Mouse (Mus musculus) forebrain, embryonic 10.5 days (tissue): Measurements from ENCODE around the gene Zmynd8. TPM values are rescaled to one million over a fixed set of nuclear protein-coding genes. Genes with fewer than 3 reads are reported as not detected.

Source experiments
- DNase-seq: peaks from one replicate; pipeline ENCODE4 v3.0.0-alpha.2; 2017; ENCODE audit warnings: low spot score; ENCODE audit errors: extremely low spot score
- H3K27ac ChIP-seq: fragments of 300-500 bp; sonication (generic); 2 replicates; pipeline ENCODE4 v1.5.1; 2016; ENCODE audit warnings: mild to moderate bottlenecking
- H3K27me3 ChIP-seq: fragments of 300-500 bp; sonication (generic); 2 replicates; pipeline ENCODE4 v1.6.1; 2016; ENCODE audit warnings: mild to moderate bottlenecking; ENCODE audit not compliant: poor library complexity, severe bottlenecking
- H3K36me3 ChIP-seq: fragments of 300-500 bp; sonication (generic); replicated peaks from 2 replicates; pipeline ENCODE4 v1.6.1; 2016; ENCODE audit warnings: mild to moderate bottlenecking, moderate library complexity
- H3K4me1 ChIP-seq: fragments of 300-500 bp; sonication (generic); 2 replicates; pipeline ENCODE4 v1.6.1; 2016
- H3K4me3 ChIP-seq: fragments of 300-500 bp; sonication (generic); 2 replicates; pipeline ENCODE4 v1.5.1; 2016; ENCODE audit warnings: mild to moderate bottlenecking, moderate library complexity
- H3K9me3 ChIP-seq: fragments of 300-500 bp; sonication (generic); 2 replicates; pipeline ENCODE4 v1.6.1; 2016; ENCODE audit warnings: mild to moderate bottlenecking, moderate library complexity
- WGBS: fragments of 180-500 bp; shearing (Covaris S2); methylation state at CpG from one replicate; pipeline ENCODE4 v1.1.7; 2016; 5-methylcytosine and 5-hydroxymethylcytosine counted together
- polyA plus RNA-seq: library from polyadenylated mRNA; unstranded; fragments of >200 nt; fragmentation: Nextera tagmentation; extraction: Ambion mirVana; gene quantifications from 2 replicates; pipeline ENCODE4 v1.2.1, GENCODE M21; 2016

The Zmynd8 gene
- polyA plus RNA-seq, 1 experiment from 2014 or later = 60.2 TPM

DNA sequence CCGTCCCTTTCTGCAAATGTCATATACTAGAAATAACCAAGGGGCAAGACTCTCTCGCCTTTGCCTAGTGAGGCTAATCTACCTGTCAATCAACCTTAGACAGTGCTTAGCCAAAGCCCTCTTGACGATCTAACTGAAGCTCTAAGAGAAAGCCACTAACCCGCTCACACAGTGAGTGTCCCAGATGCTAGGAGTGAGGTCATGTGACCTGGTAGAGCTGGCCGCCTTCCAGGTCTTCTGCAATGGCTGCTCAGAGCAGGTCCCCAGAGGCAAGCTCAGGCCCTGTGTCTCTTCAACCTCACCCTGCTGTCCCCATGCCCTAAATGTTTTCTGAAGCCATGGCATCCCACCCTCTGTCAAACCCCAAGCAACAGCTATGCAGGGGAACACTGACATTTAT is 49.7 kb downstream of the Zmynd8 start:
- peaks cover 98% of the 10 kb centered on the region for H3K36me3 ChIP-seq
- no peak overlapping the region for H3K27ac ChIP-seq
- H3K9me3 ChIP-seq = no peaks in the 10 kb centered on the region
- no peak overlapping the region for H3K4me3 ChIP-seq
- peaks cover 27% of the 10 kb centered on the region for H3K4me1 ChIP-seq
- no peaks in the 10 kb centered on the region for H3K27me3 ChIP-seq
- DNase-seq = no peak
- 71% methylated on average over 5 of the region's 5 CpGs for WGBS

DNA sequence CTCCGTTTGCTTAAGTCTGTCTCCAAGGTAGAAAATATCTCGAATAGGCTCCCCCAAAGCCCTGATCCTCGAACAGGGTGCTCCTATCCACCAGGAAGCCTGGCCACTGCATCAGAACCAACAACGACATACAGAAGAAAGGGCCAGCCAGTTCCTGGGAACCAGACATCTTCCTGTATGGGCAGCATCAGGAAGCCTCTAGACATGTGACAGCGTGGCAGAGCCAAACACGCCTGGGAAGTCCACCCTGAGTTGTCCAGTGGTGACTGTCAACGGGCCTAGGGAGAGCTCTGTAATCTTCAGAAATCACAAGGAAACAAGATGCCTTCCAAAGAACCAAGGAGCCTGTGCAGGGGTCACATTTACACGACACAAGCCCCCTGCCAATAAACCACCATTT is 52.0 kb downstream of the Zmynd8 start:
- Histone ChIP-seq H3K9me3 (no peaks in the 10 kb centered on the region), H3K36me3 (peaks cover 100% of the 10 kb centered on the region), H3K4me3 (no peak overlapping the region), H3K27ac (no peak overlapping the region), H3K4me1 (peaks cover 8% of the 10 kb centered on the region), H3K27me3 (no peaks in the 10 kb centered on the region)
- no peak for DNase-seq
- WGBS = 90% methylated on average over 8 of the region's 8 CpGs

DNA sequence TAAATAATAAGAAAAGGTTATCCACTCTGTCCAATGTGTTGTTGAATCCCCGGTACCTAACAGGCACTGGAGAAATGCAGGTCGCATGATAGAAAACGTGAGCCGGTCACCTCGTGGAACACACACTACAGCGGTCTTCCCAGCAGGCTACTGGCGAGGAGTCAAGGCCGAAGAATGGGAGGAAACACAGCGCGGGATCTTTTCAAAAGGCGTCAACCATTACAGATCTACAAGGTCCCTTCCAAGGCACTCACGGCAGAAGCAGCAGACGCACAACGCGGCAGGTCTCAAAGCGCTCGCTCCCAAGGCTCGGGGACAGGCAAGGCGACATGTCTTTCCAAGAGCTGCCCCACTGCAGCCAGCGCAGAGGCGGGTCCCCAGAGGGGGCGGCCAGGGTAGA is 53.3 kb downstream of the Zmynd8 start:
- H3K4me3 ChIP-seq = no peak overlapping the region
- H3K27me3 ChIP-seq = no peaks in the 10 kb centered on the region
- DNase-seq = no peak
- peaks cover 8% of the 10 kb centered on the region for H3K4me1 ChIP-seq
- 94% methylated on average over 22 of the region's 22 CpGs for WGBS
- H3K27ac ChIP-seq = no peak overlapping the region
- H3K9me3 ChIP-seq = no peaks in the 10 kb centered on the region
- peaks cover 100% of the 10 kb centered on the region for H3K36me3 ChIP-seq

DNA sequence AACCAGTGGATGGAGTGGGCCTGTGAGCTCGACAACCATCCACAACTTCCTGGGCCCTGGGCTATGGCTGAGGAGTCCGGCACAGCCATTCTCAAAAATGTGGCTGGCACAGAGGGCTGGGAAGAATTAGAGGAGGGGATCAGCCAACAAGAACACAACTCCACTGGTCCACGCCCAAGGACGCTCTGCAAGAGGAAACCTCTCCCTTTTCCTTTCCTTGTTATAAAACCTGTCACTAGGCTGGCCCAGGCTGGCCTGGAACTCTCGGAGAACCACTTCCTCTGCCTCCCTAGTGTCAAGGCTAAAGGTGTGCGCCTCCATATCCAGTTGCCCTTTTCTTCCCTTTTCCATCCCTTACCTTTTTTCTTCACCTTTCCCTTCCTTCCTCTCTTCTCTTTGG is 55.5 kb downstream of the Zmynd8 start:
- H3K4me3 ChIP-seq = no peak overlapping the region
- no peaks in the 10 kb centered on the region for H3K9me3 ChIP-seq
- WGBS = 93% methylated on average over 6 of the region's 6 CpGs
- DNase-seq = no peak
- H3K27me3 ChIP-seq = no peaks in the 10 kb centered on the region
- H3K36me3 ChIP-seq = peaks cover 100% of the 10 kb centered on the region
- H3K27ac ChIP-seq = no peak overlapping the region
- H3K4me1 ChIP-seq = 0 out of 2 replicates have a peak, but pooled peaks cover 2% of the 10 kb centered on the region

DNA sequence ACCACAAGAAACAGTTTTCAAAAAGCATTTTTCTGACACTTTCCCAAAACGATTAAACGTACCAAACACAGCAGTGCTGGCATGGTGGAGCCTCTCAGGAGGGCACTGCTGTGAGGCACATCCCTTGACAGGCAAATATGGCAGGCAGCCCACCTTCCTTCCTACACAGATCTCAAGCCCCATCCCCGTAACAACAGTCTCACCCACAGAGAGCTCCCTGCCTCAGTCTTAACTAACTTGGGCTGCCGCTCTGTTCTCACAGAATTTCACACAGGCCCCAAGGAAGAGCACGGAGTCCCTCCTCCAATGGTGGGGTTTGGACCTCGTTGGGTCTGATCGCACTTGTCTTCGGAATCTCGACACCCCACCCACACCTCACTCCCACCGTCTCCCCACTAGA is 56.6 kb downstream of the Zmynd8 start:
- peaks cover 100% of the 10 kb centered on the region for H3K36me3 ChIP-seq
- H3K4me3 ChIP-seq = no peak overlapping the region

DNA sequence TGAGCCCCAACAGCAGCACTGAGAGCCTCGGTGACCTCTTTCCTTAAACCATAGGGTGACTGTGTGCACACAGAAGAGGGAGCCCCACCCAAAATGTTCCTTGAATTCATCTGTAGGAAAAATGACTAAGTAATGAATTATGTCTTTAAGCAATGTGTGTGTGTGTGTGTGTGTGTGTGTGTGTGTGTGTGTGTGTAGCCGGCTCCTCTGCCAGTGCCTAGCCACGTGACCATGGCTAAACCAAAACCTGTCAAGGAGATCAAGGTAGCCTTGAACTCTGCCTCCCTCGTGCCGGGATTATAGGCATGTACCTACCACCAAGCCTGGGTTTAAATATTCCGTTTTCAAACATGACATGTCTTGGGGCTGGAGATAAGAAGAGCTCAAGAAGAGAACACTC is 57.0 kb downstream of the Zmynd8 start:
- 92% methylated on average over 6 of the region's 6 CpGs for WGBS
- Histone ChIP-seq H3K36me3 (peaks cover 100% of the 10 kb centered on the region), H3K27me3 (no peaks in the 10 kb centered on the region), H3K4me1 (0 out of 2 replicates have a peak, but pooled peaks cover 2% of the 10 kb centered on the region), H3K4me3 (no peak overlapping the region), H3K9me3 (no peaks in the 10 kb centered on the region), H3K27ac (no peak overlapping the region)
- DNase-seq = no peak

More for the DNA sequence above, 56.6 kb downstream of the Zmynd8 start:
- H3K27me3 ChIP-seq = no peaks in the 10 kb centered on the region
- H3K27ac ChIP-seq = no peak overlapping the region
- H3K9me3 ChIP-seq = no peaks in the 10 kb centered on the region
- no peak for DNase-seq
- WGBS = 98% methylated on average over 10 of the region's 10 CpGs
- 0 out of 2 replicates have a peak, but pooled peaks cover 2% of the 10 kb centered on the region for H3K4me1 ChIP-seq

DNA sequence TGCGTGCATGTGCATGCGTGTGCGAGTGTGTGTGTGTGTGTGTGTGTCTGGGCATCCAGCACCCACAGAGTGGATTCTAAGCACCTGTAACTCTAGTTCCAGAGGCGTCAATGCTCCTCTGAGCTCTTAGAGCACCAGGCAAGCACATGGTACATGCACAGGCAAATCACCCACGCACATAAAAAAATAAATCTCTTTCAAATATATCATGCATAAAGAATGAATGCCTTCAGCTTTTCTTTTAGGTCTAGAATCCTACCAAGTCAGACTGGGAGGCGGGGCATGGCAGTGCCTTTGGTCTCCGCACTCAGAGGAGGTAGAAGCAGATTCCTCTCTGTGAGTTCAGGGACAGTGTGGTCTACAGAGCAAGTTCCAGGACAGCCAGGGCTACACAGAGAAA is 58.0 kb downstream of the Zmynd8 start:
- WGBS = 95% methylated on average over 7 of the region's 7 CpGs
- Histone ChIP-seq H3K27ac (no peak overlapping the region), H3K9me3 (no peaks in the 10 kb centered on the region), H3K27me3 (no peaks in the 10 kb centered on the region), H3K4me1 (0 out of 2 replicates have a peak, but pooled peaks cover 2% of the 10 kb centered on the region), H3K36me3 (peaks cover 100% of the 10 kb centered on the region), H3K4me3 (no peak overlapping the region)
- no peak for DNase-seq

DNA sequence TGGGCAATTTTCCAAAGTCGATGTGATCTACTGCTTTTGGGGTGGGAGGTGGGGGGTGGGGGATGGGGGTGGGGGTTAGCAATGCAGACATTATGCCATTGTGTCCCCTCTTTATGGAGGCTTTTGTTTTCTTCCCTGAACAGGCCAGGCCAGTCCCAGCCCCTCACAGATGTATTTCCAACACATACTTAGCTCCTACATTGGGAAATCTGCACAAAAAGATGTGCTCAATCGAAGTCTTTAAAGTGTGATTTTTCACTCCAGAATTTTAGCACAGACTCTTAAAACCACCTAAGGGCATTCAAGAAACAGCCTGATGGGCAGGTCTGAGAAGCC is 59.5 kb downstream of the Zmynd8 start:
- 83% methylated on average over 2 of the region's 2 CpGs for WGBS
- DNase-seq = no peak
- Histone ChIP-seq H3K4me1 (0 out of 2 replicates have a peak, but pooled peaks cover 2% of the 10 kb centered on the region), H3K9me3 (no peaks in the 10 kb centered on the region), H3K27me3 (no peaks in the 10 kb centered on the region), H3K36me3 (peaks cover 100% of the 10 kb centered on the region), H3K4me3 (no peak overlapping the region), H3K27ac (no peak overlapping the region)

DNA sequence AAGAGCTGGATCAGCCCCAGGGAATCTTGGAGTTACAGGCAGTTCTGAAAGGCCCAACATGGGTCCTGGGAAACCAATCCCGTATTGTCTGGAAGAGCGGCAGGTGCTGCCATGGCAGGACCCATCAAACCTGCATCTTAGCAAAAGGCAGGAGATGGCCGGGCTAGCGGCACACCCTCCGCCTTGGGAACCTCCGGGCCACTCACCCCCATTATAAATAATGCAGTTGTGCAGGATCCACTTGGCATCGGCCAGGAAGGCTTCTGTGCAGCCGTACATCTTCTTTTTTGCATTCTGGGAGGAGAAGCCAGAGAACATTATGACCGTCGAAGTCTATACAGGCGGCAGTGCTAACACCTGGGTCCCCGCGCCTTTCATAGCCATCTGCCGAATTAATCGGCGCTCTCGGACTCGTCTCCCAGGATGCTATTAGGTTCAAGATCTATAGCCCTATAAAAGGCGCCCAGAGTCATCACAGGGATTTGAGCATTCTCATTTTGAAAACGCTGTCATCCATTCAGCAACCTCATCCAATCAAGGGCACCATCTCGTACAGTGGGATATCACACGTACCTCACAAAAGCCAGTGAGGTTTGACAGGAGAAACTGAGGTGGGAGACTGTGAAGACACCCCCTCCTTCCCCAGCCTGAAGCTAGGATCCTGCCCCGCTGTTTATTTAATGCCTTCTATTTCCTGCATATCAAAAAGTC is 60.1 kb downstream of the Zmynd8 start:
- no peak for DNase-seq
- no peak overlapping the region for H3K27ac ChIP-seq

DNA sequence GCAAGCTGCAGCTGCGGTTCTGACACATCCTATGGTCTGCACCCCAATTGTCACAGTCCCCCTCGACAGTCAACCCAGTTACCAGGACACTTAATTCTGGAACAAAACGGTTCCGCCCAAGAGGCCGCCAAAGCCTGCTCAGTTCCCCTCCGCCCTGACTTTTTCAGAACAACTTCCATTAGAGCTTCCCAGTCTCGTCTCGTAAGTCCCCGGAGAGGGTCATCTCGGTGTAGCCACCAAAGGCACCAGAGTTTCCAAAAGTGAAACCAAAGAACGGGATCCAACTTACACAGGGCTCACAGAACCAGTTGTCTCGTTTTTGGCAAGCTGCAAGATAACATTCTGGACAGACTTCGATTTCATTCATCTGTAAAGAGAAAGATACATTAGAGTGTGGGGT is 64.2 kb downstream of the Zmynd8 start:
- no peak for DNase-seq
- H3K27ac ChIP-seq = no peak overlapping the region
- no peak overlapping the region for H3K4me3 ChIP-seq
- 93% methylated on average over 13 of the region's 13 CpGs for WGBS
- no peaks in the 10 kb centered on the region for H3K9me3 ChIP-seq
- peaks cover 35% of the 10 kb centered on the region for H3K4me1 ChIP-seq
- H3K27me3 ChIP-seq = no peaks in the 10 kb centered on the region
- H3K36me3 ChIP-seq = peaks cover 100% of the 10 kb centered on the region

More for the DNA sequence above, 60.1 kb downstream of the Zmynd8 start:
- no peak overlapping the region for H3K4me3 ChIP-seq
- H3K4me1 ChIP-seq = peaks cover 5% of the 10 kb centered on the region; the same call in 1 of the 2 replicates
- H3K9me3 ChIP-seq = no peaks in the 10 kb centered on the region
- H3K36me3 ChIP-seq = peaks cover 100% of the 10 kb centered on the region
- H3K27me3 ChIP-seq = no peaks in the 10 kb centered on the region
- 95% methylated on average over 23 of the region's 23 CpGs for WGBS

DNA sequence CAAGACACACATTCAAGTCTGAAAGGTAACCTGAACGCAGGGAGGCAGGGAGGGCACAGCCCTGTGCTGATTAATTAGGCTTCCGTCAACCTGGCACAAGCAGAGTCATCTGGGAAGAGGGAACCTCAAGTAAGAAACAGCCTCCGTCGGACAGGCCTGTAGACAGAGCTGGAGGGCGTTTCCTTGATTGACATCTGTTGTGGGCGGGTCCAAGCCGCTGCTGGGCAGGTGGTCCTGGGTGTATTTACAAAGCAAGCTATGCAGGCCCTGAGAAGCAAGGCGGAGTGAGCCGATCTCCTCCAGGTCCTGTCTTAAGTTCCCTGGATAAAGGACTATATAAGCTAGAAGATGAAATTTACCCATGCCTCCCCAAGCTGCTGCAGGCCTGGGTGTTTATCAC is 65.3 kb downstream of the Zmynd8 start:
- Histone ChIP-seq H3K36me3 (peaks cover 99% of the 10 kb centered on the region), H3K27ac (no peak overlapping the region), H3K4me1 (peaks cover 33% of the 10 kb centered on the region), H3K27me3 (no peaks in the 10 kb centered on the region), H3K9me3 (no peaks in the 10 kb centered on the region), H3K4me3 (no peak overlapping the region)
- DNase-seq = no peak
- 79% methylated on average over 9 of the region's 9 CpGs for WGBS

DNA sequence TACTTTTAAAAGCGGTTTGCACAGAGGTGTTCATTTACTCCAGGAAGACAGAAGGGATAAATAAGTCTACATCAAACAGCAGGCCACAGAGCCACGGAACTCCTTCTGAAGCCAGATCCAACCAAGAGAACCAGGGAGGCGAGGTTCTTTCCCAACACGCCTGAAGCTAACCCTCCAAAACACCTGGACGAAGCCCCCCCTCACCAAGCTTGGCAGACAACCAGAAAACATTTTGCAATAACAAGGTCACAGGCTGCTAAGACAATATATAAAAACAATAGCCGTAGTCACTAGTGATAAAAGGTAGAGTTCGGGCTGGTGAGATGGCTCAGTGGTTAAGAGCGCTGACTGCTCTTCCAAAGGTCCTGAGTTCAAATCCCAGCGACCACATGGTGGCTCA is 66.1 kb downstream of the Zmynd8 start:
- Histone ChIP-seq H3K27ac (no peak overlapping the region), H3K36me3 (peaks cover 99% of the 10 kb centered on the region), H3K27me3 (no peaks in the 10 kb centered on the region), H3K9me3 (no peaks in the 10 kb centered on the region), H3K4me1 (peaks cover 36% of the 10 kb centered on the region), H3K4me3 (no peak overlapping the region)
- WGBS = 89% methylated on average over 9 of the region's 9 CpGs
- DNase-seq = no peak

DNA sequence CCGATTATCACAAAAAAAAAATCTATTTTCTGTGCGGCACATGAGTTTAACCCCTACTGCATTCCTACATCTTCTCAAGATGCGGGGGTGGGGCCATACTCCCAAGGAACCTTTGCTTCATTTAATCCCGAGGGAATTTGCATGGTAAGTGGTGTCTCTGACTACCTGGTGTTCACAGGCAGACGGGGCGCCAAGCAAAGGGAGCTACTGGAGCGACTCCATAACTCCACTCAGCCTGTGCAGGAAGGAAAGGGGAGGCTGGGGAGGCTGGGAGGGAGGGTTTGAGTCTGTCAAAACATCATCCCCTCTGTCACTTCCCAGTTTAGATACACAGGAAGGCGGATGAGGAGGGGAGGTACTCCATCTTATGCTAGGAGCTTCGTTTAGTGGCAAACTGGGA is 66.5 kb downstream of the Zmynd8 start:
- DNase-seq = no peak
- Histone ChIP-seq H3K27me3 (no peaks in the 10 kb centered on the region), H3K36me3 (peaks cover 98% of the 10 kb centered on the region), H3K4me1 (peaks cover 36% of the 10 kb centered on the region), H3K9me3 (no peaks in the 10 kb centered on the region), H3K27ac (0 out of 2 replicates have a peak overlapping the region, but pooled peaks have one; percentile 27), H3K4me3 (no peak overlapping the region)
- WGBS = 82% methylated on average over 9 of the region's 9 CpGs
